Mouse (Mus musculus): ENCODE measurements at regions not wholly inside any gene's neighbourhood (a gene's known extent, or its start where the extent isn't known, plus 50 kb on each side); places are given as distances from the start of the nearest gene placed in this dataset.

- no peak for DNase-seq (ENCODE audit: low spot score)
Observed at GRCm38 (mm10) chr8:18536059-18536458, 442.0 kb downstream of the Defb40 start.

GRCm38 (mm10) chr8:18528120-18528519, 449.9 kb downstream of the Defb40 start:
- DNase-seq (ENCODE audit: low spot score): no peak

DNA sequence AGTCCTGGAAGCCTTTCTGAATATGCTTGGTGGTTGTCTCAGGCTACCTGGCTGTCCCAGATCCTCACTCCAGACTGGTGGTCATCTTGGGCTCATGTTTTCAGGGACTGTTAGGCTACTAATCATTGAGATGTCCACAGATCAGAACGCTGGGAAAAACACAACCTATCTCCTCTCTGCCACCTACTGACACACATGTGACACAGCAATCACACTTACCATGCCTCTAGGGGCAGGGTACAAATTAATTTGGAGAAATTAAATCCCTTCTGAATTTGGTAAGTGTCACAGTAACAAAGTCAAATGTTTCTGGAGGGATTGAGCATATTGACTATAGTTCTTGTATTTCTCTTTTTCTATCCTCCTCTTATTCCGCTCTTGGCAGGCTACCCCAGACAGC, 465.6 kb downstream of the Defb40 start:
- DNase-seq (ENCODE audit: low spot score): no peak

GRCm38 (mm10) chr8:18506158-18507022, 471.7 kb downstream of the Defb40 start:
- DNase-seq (ENCODE audit: low spot score): no peak

GRCm38 (mm10) chr8:18490620-18491019, 487.4 kb downstream of the Defb40 start:
- no peak for DNase-seq (ENCODE audit: low spot score)

GRCm38 (mm10) chr8:18480081-18480480, 498.0 kb downstream of the Defb40 start:
- no peak for DNase-seq (ENCODE audit: low spot score)

DNA sequence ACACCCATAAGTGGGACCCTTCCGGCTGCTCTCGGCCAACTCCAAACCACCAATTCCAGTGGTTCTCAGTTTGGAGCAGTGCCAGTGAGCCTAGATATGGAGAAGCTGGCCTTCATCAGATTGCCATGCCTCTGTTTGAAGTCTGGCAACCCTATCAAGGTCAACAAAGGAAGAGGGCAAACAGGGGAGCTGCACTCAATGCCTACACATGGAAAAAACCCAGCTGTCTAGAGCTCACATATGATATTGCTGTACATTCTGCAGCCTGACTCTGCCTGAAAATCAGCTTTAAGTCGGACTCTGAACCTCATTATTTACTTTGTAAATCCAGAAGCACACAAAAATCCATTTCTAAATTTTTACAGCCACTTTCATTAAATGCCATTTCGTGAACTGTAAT, 499.9 kb downstream of the Defb40 start:
- no peak for DNase-seq (ENCODE audit: low spot score)

DNA sequence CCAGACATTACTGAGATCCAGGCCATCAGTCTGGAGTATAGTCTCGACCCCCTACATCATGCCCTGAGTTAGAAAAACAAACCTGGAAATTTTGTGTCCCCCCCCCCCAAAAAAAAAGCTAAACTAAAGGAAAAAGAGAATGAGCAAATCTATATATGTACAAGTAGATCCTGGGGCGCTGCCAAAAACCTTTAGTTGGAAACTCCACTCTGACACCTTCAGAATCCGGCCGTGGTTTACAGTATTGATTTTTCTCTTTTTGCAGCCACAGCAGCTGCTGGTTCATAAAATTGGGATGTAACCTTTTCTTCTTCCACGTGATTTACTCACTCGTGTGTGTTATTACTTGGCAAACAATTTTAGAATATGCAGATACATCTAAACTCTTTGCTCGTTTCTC, 510.5 kb downstream of the Defb40 start:
- DNase-seq (ENCODE audit: low spot score): no peak

DNA sequence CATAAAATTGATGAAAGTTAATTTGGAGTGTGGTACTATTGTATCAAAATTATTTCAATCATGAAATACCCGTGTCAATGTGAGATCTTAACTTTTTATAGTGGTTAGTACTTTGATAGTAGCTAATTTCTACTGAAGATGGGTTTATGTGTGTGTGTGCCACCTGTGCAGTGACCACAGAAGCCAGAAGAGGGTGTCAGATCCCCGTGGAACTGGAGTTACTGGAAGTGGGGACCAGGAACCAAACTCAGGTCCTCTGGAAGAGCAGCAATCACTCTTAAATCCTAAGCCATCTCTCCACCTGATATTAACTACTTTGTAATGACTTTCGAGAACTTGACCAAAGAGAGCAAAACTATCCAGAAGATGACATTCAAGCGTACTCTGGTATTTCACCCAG, 517.4 kb downstream of the Defb40 start:
- DNase-seq (ENCODE audit: low spot score): no peak

GRCm38 (mm10) chr8:18457470-18457869, 520.6 kb downstream of the Defb40 start:
- no peak for DNase-seq (ENCODE audit: low spot score)

GRCm38 (mm10) chr8:18449015-18449414, 529.0 kb downstream of the Defb40 start:
- no peak for DNase-seq (ENCODE audit: low spot score)

- no peak for DNase-seq (ENCODE audit: low spot score)
Observed at GRCm38 (mm10) chr8:18442212-18442611, 535.8 kb downstream of the Defb40 start.

DNA sequence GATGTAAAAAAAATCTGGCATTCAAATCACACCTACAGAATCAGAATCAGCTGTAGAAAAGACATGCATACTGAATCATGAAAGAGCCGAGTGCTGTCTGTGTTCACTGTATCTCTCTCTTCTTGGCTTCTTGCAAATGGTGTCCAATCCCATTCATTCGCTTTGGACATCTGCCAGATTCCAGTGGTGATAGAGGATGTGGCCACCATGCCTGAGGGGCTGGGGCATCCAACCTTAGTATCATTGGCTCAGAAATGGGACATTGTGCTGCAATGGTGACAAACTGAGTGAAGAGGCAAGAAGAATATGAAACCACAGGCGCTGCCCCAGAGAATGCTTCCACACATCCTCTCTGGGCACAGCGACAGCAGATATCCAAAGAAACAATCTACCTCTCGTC, 555.2 kb downstream of the Defb40 start:
- no peak for DNase-seq (ENCODE audit: low spot score)

- no peak for DNase-seq (ENCODE audit: low spot score)
Observed at GRCm38 (mm10) chr8:18412470-18412869, 565.6 kb downstream of the Defb40 start.

GRCm38 (mm10) chr8:18406446-18406845, 571.6 kb downstream of the Defb40 start:
- DNase-seq (ENCODE audit: low spot score): peak; percentile 2

DNA sequence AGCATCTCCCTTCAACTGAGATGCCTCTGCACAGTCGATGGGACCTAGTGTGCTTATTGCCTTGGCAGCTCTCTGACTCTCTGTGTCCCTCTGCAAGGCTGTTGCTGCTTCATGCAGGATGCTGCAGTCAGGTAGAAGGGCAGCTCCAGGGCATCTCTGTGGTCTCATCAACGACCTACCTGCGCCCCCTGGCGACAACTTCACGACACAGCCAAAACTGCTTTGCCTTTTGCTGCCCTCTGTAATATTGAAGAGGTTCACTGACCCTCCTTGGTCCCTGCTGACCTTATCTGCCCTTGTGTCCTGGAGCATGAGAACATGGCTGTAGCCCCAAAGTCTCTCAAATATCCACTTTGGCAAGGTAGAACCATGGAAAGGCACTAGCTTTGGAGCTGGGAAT, 589.7 kb downstream of the Defb40 start:
- peak; percentile 27 for DNase-seq (ENCODE audit: low spot score)

DNA sequence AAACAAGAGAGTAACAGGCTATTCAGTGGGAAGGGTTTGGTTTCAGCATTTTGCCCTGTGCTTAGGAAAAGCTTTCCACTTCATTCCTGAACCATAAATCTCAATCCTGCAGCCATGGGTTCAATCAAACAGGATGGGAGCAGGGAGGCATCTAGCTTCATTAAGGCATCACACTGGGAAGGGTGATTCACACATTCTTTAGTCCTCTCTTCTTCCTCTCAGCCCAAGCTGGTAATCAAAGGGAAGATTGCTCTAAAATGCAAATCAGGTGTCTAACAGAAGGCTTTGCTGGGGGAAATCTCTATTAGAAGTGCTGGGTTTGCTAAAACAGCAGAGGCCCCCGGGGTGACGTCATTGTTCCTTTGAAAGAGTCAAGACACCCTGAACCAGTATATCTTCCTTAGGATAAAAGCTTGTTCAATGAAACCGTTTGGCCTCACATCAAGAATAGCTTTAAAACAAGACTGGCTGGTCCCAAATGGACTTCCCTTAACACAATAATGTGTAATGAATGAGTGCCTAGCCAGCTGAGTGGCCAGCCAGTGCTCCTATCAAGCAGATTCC, 596.4 kb downstream of the Defb40 start:
- no peak for DNase-seq (ENCODE audit: low spot score)

- DNase-seq (ENCODE audit: low spot score): no peak
Observed at GRCm38 (mm10) chr8:18348716-18349115, 629.3 kb downstream of the Defb40 start.

DNA sequence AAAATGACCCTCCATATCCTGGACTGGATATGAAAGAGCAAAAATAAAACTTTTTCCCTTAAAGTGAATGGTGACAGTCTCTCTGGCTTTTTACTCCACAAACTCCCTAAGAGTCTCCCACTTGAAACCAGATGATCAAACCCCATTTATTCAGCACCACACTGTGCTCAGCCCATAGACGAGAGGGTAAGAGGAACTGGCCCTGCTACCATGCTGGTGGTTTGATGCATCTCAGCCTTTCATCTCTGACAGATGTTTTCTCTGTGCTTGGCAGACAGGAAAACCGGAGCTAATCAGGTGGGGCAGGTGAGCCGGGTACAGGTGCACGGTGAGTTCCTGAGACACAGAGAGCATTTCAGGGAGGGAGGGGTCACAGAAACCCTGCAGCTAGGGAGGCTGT, 631.8 kb downstream of the Defb40 start:
- no peak for DNase-seq (ENCODE audit: low spot score)

- DNase-seq (ENCODE audit: low spot score): peak; percentile 22
Observed at GRCm38 (mm10) chr8:18345322-18345721, 632.7 kb downstream of the Defb40 start.

- DNase-seq (ENCODE audit: low spot score): no peak
Observed at GRCm38 (mm10) chr8:18344838-18345237, 633.2 kb downstream of the Defb40 start.

DNA sequence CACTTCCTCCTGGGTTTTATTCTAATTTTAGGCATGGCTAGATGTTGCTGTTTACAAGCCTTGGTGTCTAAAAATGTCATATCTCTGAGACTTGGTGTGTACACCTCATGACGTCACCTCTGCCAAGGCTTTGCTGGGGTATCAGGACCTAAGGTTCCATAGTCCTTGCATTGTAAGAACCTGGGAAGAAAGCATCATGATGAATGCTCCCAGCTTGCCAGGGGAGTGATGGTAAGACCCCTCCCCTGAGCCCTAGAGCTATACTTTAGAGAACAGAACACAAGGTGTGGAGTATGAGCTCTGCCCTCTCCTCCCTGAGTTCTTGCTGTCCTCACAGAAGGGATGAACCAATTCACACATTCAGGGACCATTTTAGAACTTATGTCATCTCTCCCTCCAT, 642.5 kb downstream of the Defb40 start:
- DNase-seq (ENCODE audit: low spot score): no peak

GRCm38 (mm10) chr8:18328521-18328920, 649.5 kb downstream of the Defb40 start:
- no peak for DNase-seq (ENCODE audit: low spot score)

- DNase-seq (ENCODE audit: low spot score): no peak
Observed at GRCm38 (mm10) chr8:18316488-18316887, 661.6 kb downstream of the Defb40 start.

Measured in ovary, postnatal 14 days (tissue).